Mouse (Mus musculus) small intestine, adult 2 months (tissue): ENCODE results near the gene Ddx24.

Experiments
- CTCF ChIP-seq: fragments of 200-500 bp; IDR thresholded peaks from 2 replicates; pipeline ENCODE4 v1.5.1; 2012; ENCODE audit warnings: low read depth, mild to moderate bottlenecking, control low read depth, inconsistent platforms, low read length, moderate library complexity, mixed read lengths; ENCODE audit not compliant: insufficient replicate concordance, insufficient read length; ENCODE audit errors: extremely low read depth
- POLR2A ChIP-seq: fragments of 200-500 bp; IDR thresholded peaks from 2 replicates; pipeline ENCODE4 v1.6.1; 2012; ENCODE audit warnings: low read depth, mild to moderate bottlenecking, control low read depth, inconsistent platforms, low read length, moderate library complexity

DNA sequence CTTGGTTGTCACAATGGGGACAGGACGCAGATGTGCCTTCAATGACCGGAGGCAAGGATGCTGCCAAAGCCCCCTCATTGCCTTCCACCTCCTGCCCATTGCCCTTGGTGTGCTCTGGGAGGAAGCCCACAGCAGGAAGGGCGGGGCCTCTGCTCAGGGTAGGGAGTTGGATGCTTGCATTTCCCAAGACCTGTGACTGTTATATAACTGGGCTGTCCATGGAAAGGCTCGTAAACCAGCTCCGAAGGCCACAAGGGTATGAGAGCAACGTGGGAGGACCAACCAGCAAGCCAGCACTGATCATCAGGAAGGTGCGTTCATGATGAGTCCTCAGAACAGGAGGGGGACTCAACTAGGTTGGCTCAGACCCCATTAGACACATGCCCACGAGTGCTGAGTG lies 64.8 kb downstream of the Ddx24 start:
- TF ChIP-seq POLR2A, result no peak
- no peak for TF ChIP-seq CTCF
